Mouse (Mus musculus) CH12.LX (cell line): ENCODE data around the gene Nt5c3. TPM values are rescaled to one million over a fixed set of nuclear protein-coding genes. Genes with fewer than 3 reads are reported as not detected.

ENCODE experiments used
- DNase-seq: peaks from one replicate; pipeline ENCODE4 v3.0.0-alpha.2; 2013; ENCODE audit errors: extremely low read depth
- H3K27ac ChIP-seq: 2 replicates; pipeline ENCODE4 v1.5.1; 2012; ENCODE audit warnings: low read depth, mild to moderate bottlenecking, control low read depth, moderate library complexity; ENCODE audit not compliant: insufficient read depth
- H3K27me3 ChIP-seq: replicated peaks from 2 replicates; pipeline ENCODE3; 2012; ENCODE audit warnings: inconsistent platforms
- H3K36me3 ChIP-seq, 2 experiments: replicated peaks in 1 of 2; 2 replicates each; pipeline versions ENCODE3 to v1.6.1; 2012; ENCODE audit warnings: inconsistent platforms in 1 of 2, low read length in 1 of 2, mild to moderate bottlenecking in 1 of 2, mixed read lengths in 1 of 2, moderate library complexity in 1 of 2; ENCODE audit not compliant: control insufficient read depth in 1 of 2, insufficient read depth in 1 of 2
- H3K4me1 ChIP-seq, 2 experiments: 2 replicates each; pipeline ENCODE4 v1.6.1; 2012; ENCODE audit warnings: inconsistent platforms in 1 of 2, moderate library complexity in 1 of 2; ENCODE audit not compliant: insufficient read depth in 2 of 2, control insufficient read depth in 1 of 2
- H3K4me2 ChIP-seq: 2 replicates; pipeline ENCODE4 v1.6.1; 2012; ENCODE audit warnings: low read depth, mild to moderate bottlenecking, control low read depth; ENCODE audit not compliant: poor library complexity, insufficient read depth, severe bottlenecking
- H3K4me3 ChIP-seq, 3 experiments: fragments of 150-350 bp in 1 of 3; sonication (generic) in 1 of 3; replicated peaks in 1 of 3; 2 replicates each; pipeline versions ENCODE3 to v1.5.1; 2011 to 2012; ENCODE audit warnings: low read depth in 2 of 3, low read length in 2 of 3, mild to moderate bottlenecking in 2 of 3, moderate library complexity in 2 of 3, control low read depth in 1 of 3, improper control_type of control experiment in 1 of 3, inconsistent platforms in 1 of 3, mixed read lengths in 1 of 3; ENCODE audit not compliant: poor library complexity in 1 of 3
- H3K79me2 ChIP-seq: replicated peaks from 2 replicates; pipeline ENCODE4 v1.6.1; 2012; ENCODE audit warnings: mild to moderate bottlenecking, moderate library complexity; ENCODE audit not compliant: control insufficient read depth, poor library complexity, insufficient read depth, severe bottlenecking; ENCODE audit errors: extremely low read depth
- H3K9ac ChIP-seq: 2 replicates; pipeline ENCODE4 v1.6.1; 2012; ENCODE audit warnings: low read depth, mild to moderate bottlenecking, control low read depth, moderate library complexity; ENCODE audit not compliant: insufficient read depth
- H3K9me3 ChIP-seq: replicated peaks from 2 replicates; pipeline ENCODE3; 2012; ENCODE audit warnings: low read length, inconsistent platforms, mixed read lengths
- CHD1 ChIP-seq: IDR thresholded peaks from 2 replicates; pipeline ENCODE4 v1.6.1; 2012; ENCODE audit warnings: low read depth, low read length, improper control_type of control experiment, inconsistent platforms
- ELF1 ChIP-seq: IDR thresholded peaks from 2 replicates; pipeline ENCODE4 v1.6.1; 2014; ENCODE audit warnings: low read depth, mild to moderate bottlenecking, inconsistent platforms, low read length, improper control_type of control experiment
- ETS1 ChIP-seq: conservative IDR thresholded peaks from 2 replicates; pipeline ENCODE4 v1.6.1; 2012; ENCODE audit warnings: low read depth, mild to moderate bottlenecking, inconsistent platforms, low read length, improper control_type of control experiment, moderate library complexity
- KAT2A ChIP-seq: IDR thresholded peaks from 2 replicates; pipeline ENCODE4 v1.6.1; 2012; ENCODE audit warnings: low read length, improper control_type of control experiment, inconsistent platforms; ENCODE audit not compliant: insufficient replicate concordance
- MAFK ChIP-seq: IDR thresholded peaks from 2 replicates; pipeline ENCODE4 v1.6.1; 2011; ENCODE audit warnings: low read length, improper control_type of control experiment; ENCODE audit not compliant: insufficient replicate concordance
- MEF2A ChIP-seq: IDR thresholded peaks from 2 replicates; pipeline ENCODE4 v1.6.1; 2014; ENCODE audit warnings: low read depth, mild to moderate bottlenecking, inconsistent platforms, low read length, improper control_type of control experiment, borderline replicate concordance
- MXI1 ChIP-seq: IDR thresholded peaks from 2 replicates; pipeline ENCODE4 v1.6.1; 2011; ENCODE audit warnings: mild to moderate bottlenecking, low read depth, low read length, improper control_type of control experiment
- MYC ChIP-seq: IDR thresholded peaks from 2 replicates; pipeline ENCODE4 v1.6.1; 2011; ENCODE audit warnings: low read depth, mild to moderate bottlenecking, improper control_type of control experiment, low read length
- PAX5 ChIP-seq: IDR thresholded peaks from 2 replicates; pipeline ENCODE4 v1.6.1; 2012; ENCODE audit warnings: low read length, inconsistent platforms, mixed read lengths
- POLR2A ChIP-seq: IDR thresholded peaks from 2 replicates; pipeline ENCODE4 v1.6.1; 2011; ENCODE audit warnings: low read depth, mild to moderate bottlenecking, improper control_type of control experiment, low read length
- SMC3 ChIP-seq: IDR thresholded peaks from 2 replicates; pipeline ENCODE4 v1.6.1; 2011; ENCODE audit warnings: low read depth, low read length, improper control_type of control experiment
- ZC3H11A ChIP-seq: IDR thresholded peaks from 2 replicates; pipeline ENCODE4 v1.6.1; 2012; ENCODE audit warnings: low read depth, mild to moderate bottlenecking, inconsistent platforms, low read length, improper control_type of control experiment
- ZMIZ1 ChIP-seq: IDR thresholded peaks from 2 replicates; pipeline ENCODE4 v1.6.1; 2012; ENCODE audit warnings: low read depth, mild to moderate bottlenecking, inconsistent platforms, low read length, improper control_type of control experiment
- dilution Hi-C: fragments of 300-500 bp; cut with MboI; formaldehyde crosslinking; loops from 2 replicates; pipeline ENCODE4 v1.14.3; 2020; ENCODE audit warnings: low sequenced_read_pairs; ENCODE audit not compliant: extremely low pct_unique_long_range_greater_than_20kb, extremely low pct_ligation_motif_present
- in situ Hi-C: fragments of 300-500 bp; cut with MboI; formaldehyde crosslinking; loops from 3 replicates; pipeline ENCODE4 v1.14.3; 2019; ENCODE audit warnings: low sequenced_read_pairs, low pct_ligation_motif_present, low pct_unique_long_range_greater_than_20kb, mixed read lengths
- polyA plus RNA-seq: library from polyadenylated mRNA; unstranded; fragments of >175 nt; gene quantifications from 2 replicates; pipeline ENCODE4 v1.2.1, GENCODE M21; 2012; ENCODE audit warnings: low read depth; ENCODE audit not compliant: insufficient read length
- total RNA-seq, 2 experiments: library from RNA; depleted of rRNA; stranded (reverse); fragments of 300-350 nt in 1 of 2; fragments of >200 nt in 1 of 2; gene quantifications; 2 replicates each; pipeline ENCODE4 v1.2.3; 2012 to 2014

Nt5c3 gene
- total and polyA plus RNA-seq, 3 experiments = 23.7 to 82.4 (median 36.5) TPM

DNA sequence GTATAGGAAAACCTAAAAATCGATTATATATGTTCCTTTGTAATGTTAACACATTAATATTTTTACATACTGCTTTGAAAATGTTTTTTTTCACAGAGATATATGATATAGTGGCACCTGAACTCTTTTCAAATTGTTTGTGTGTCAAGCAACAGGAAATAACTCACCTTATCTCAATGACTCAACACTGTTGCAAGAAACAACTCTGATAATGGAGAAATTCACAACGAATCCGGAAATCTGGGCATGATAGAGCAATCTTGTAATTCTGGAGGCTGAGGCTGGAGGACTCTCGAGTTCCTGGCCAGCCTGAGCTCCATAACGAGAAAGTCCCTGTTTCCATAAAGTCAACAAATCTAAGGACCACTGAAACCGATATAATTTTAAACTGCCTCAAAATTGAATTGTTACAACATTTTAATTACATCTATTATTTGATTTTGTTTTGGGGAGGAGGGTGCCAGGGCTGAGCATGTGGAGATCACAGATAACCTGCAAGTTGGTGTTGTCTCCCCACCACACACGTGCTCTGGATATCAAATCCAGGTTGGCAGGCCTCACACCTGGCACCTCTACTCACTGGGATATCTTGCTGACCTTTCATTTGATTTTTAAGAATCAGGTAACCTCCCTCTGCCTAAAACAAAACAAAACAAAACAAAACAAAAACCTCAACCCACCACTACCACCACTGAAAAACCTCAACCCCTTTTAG, 4.2 kb downstream of the Nt5c3 start:
- H3K79me2 ChIP-seq = peaks cover 17% of the 10 kb centered on the region
- no peaks in the 10 kb centered on the region for H3K27me3 ChIP-seq
- H3K27ac ChIP-seq = no peak overlapping the region
- dilution Hi-C loops = no loop called here
- peaks cover 0 to 11% of the 10 kb centered on the region in 2 experiments for H3K36me3 ChIP-seq
- peaks cover 3 to 10% of the 10 kb centered on the region in 2 experiments; a peak in 2 of 4 replicates for H3K4me1 ChIP-seq
- no peak overlapping the region for H3K4me2 ChIP-seq
- TF ChIP-seq MAFK (no peak), PAX5 (no peak), KAT2A (no peak), MEF2A (no peak), MXI1 (no peak), CHD1 (no peak)
- TF ChIP-seq, all 38 proteins: peak for 0
- Histone ChIP-seq H3K4me3 (no peak overlapping the region), H3K9me3 (peaks cover 3% of the 10 kb centered on the region), H3K9ac (no peak overlapping the region)
- in situ Hi-C loops = no loop called here
- no peak for DNase-seq

DNA sequence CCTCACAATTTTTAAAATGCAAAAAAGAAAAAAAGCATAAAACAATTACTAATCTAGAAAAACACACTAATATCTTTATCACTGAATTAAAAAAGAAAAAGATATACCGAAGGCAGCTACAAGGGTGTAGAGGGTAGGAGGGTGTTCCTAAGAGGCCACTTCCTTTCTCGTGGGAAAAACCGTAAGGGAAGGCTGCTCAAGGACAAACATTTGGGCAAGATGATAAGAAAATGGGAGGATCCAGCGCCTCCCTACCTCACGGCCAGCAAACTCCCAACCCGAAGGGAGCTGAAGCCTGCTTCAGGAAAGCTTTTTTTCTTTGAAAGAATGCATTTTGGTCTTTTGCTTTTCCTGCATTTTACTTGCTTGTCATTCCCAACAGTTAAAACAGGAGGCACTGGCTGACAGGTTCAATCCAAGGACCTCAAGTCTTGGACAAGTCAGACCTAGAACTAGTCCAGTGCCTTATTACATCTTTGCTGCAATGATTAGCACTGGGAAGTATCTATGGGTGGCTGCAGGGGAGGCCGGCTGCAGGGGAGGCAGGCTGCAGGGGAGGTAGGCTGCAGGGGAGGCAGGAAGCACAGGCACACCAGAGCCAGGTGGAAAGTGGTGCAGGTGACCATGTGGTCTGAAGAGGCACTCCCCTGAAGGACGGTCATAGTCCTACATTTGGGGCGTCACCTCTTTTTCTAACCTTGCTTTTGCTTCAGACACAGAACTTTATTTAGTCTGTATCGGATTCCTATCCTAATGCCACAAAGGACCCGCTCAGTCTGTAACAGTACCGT, 6.0 kb downstream of the Nt5c3 start:
- no peak for DNase-seq
- dilution Hi-C loops (no loop called here), in situ Hi-C loops (no loop called here)
- Histone ChIP-seq H3K36me3 (peaks cover 0 to 13% of the 10 kb centered on the region in 2 experiments), H3K27me3 (no peaks in the 10 kb centered on the region), H3K79me2 (peaks cover 17% of the 10 kb centered on the region), H3K4me3 (no peak overlapping the region), H3K9ac (no peak overlapping the region), H3K4me2 (no peak overlapping the region), H3K4me1 (peaks cover 3 to 10% of the 10 kb centered on the region in 2 experiments; a peak in 2 of 4 replicates), H3K9me3 (peaks cover 6% of the 10 kb centered on the region), H3K27ac (no peak overlapping the region)
- TF ChIP-seq ETS1 = no peak
- no peak for TF ChIP-seq MYC
- TF ChIP-seq ZC3H11A = no peak
- no peak for TF ChIP-seq KAT2A
- no peak for TF ChIP-seq SMC3
- TF ChIP-seq ZMIZ1 = no peak
- TF ChIP-seq POLR2A = no peak
- TF ChIP-seq ELF1 = no peak
- no peak for TF ChIP-seq PAX5
